30 mouse cellular contexts compared by ENCODE assay signal in genomic region chr3:69872661-69873327, GRCm38 (mm10). TPM values are rescaled to one million over a fixed set of nuclear protein-coding genes. Genes with fewer than 3 reads are reported as not detected.
DNase-seq lines count a peak whose midpoint lies in the region; ATAC-seq lines count a peak whose summit lies in the region.
"Had no signal": no experiment of that assay in that cellular context is flagged by ENCODE, and none has a peak within 500 bp of the region (broad histone marks: within the 10 kb centered on the region; RNA-seq: fewer than 3 reads in every experiment).

No protein-coding gene starts in this region.

- no peaks in the 10 kb centered on the region for H3K36me3 ChIP-seq in intestine, embryonic 15.5 days
- H3K36me3 ChIP-seq in stomach, embryonic 15.5 days, result no peaks in the 10 kb centered on the region
- no peaks in the 10 kb centered on the region for H3K36me3 ChIP-seq in neural tube, embryonic 15.5 days
- H3K36me3 ChIP-seq: embryonic facial prominence, embryonic 12.5 days; G1E; heart, embryonic 12.5 days; limb, embryonic 13.5 days; lung, embryonic 15.5 days; midbrain, embryonic 13.5 days; neural tube, embryonic 12.5 days had no signal

- H3K4me1 ChIP-seq in intestine, embryonic 15.5 days (replicated peaks), result no peaks in the 10 kb centered on the region
- no peaks in the 10 kb centered on the region for H3K4me1 ChIP-seq in stomach, embryonic 15.5 days
- no peaks in the 10 kb centered on the region for H3K4me1 ChIP-seq in neural tube, embryonic 15.5 days
- H3K4me1 ChIP-seq: embryonic facial prominence, embryonic 12.5 days; heart, embryonic 12.5 days; limb, embryonic 13.5 days; lung, embryonic 15.5 days; megakaryocyte, embryonic 14.5 days; midbrain, embryonic 13.5 days; neural tube, embryonic 12.5 days had no signal

- H3K27me3 ChIP-seq in intestine, embryonic 15.5 days (replicated peaks), result no peaks in the 10 kb centered on the region
- no peaks in the 10 kb centered on the region for H3K27me3 ChIP-seq in stomach, embryonic 15.5 days (replicated peaks)
- no peaks in the 10 kb centered on the region for H3K27me3 ChIP-seq in neural tube, embryonic 15.5 days (replicated peaks)
- H3K27me3 ChIP-seq: embryonic facial prominence, embryonic 12.5 days; limb, embryonic 13.5 days; lung, embryonic 15.5 days; megakaryocyte, embryonic 14.5 days; midbrain, embryonic 13.5 days; neural tube, embryonic 12.5 days had no signal

- WGBS in intestine, embryonic 15.5 days, result 62% methylated on average over 6 of the region's 6 CpGs
- 69% methylated on average over 6 of the region's 6 CpGs for WGBS in stomach, embryonic 15.5 days
- whole genome bisulfite sequencing in neural tube, embryonic 15.5 days, result 75% methylated on average over 6 of the region's 6 CpGs

- no peak overlapping the region for H3K27ac ChIP-seq in intestine, embryonic 15.5 days
- no peak overlapping the region for H3K27ac ChIP-seq in stomach, embryonic 15.5 days
- H3K27ac ChIP-seq in neural tube, embryonic 15.5 days (replicated peaks), result no peak overlapping the region
- H3K27ac ChIP-seq: embryonic facial prominence, embryonic 12.5 days; hindbrain, postnatal 0 days; kidney, postnatal 0 days; layer of hippocampus, adult 2 months; limb, embryonic 13.5 days; liver, embryonic 14.5 days; lung, embryonic 15.5 days; midbrain, embryonic 13.5 days; neural tube, embryonic 12.5 days had no signal

- no peaks in the 10 kb centered on the region for H3K9me3 ChIP-seq in intestine, embryonic 15.5 days
- H3K9me3 ChIP-seq in stomach, embryonic 15.5 days, result no peaks in the 10 kb centered on the region
- no peaks in the 10 kb centered on the region for H3K9me3 ChIP-seq in neural tube, embryonic 15.5 days (replicated peaks)
- H3K9me3 ChIP-seq: embryonic facial prominence, embryonic 12.5 days; G1E; heart, embryonic 12.5 days; limb, embryonic 13.5 days; lung, embryonic 15.5 days; midbrain, embryonic 13.5 days; neural tube, embryonic 12.5 days had no signal

- no peak for DNase-seq in frontal cortex, postnatal 10 days (ENCODE audit: low spot score in 2 of 2)
- DNase-seq in NIH3T3 (ENCODE audit: low read depth), result peak; percentile 11
- DNase-seq in adrenal gland, adult 8-10 months, result no peak
- DNase-seq: adrenal gland, postnatal 10 days; cerebellum, adult 9-10 months; gastrocnemius, postnatal 10 days; heart, adult 18-20 months; heart, postnatal 10 days; kidney, adult 18-20 months; lung, postnatal 36 days; thymus, postnatal 14 days had no signal

- H3K4me3 ChIP-seq in intestine, embryonic 15.5 days (replicated peaks), result no peak overlapping the region
- H3K4me3 ChIP-seq in stomach, embryonic 15.5 days (replicated peaks), result no peak overlapping the region
- H3K4me3 ChIP-seq in neural tube, embryonic 15.5 days (replicated peaks), result no peak overlapping the region
- H3K4me3 ChIP-seq: embryonic facial prominence, embryonic 12.5 days; heart, embryonic 12.5 days; layer of hippocampus, adult 2 months; limb, embryonic 13.5 days; lung, embryonic 15.5 days; megakaryocyte, embryonic 14.5 days; midbrain, embryonic 13.5 days; neural tube, embryonic 12.5 days had no signal

- H3K9ac ChIP-seq in intestine, embryonic 15.5 days, result no peak overlapping the region
- H3K9ac ChIP-seq in stomach, embryonic 15.5 days, result no peak overlapping the region
- no peak overlapping the region for H3K9ac ChIP-seq in neural tube, embryonic 15.5 days (replicated peaks)
- H3K9ac ChIP-seq: embryonic facial prominence, embryonic 12.5 days; heart, embryonic 12.5 days; limb, embryonic 13.5 days; liver, embryonic 14.5 days; lung, embryonic 15.5 days; midbrain, embryonic 13.5 days; neural tube, embryonic 12.5 days had no signal

- H3K4me2 ChIP-seq in intestine, embryonic 15.5 days (replicated peaks), result no peak overlapping the region
- no peak overlapping the region for H3K4me2 ChIP-seq in stomach, embryonic 15.5 days
- no peak overlapping the region for H3K4me2 ChIP-seq in neural tube, embryonic 15.5 days
- H3K4me2 ChIP-seq: embryonic facial prominence, embryonic 12.5 days; heart, embryonic 12.5 days; limb, embryonic 13.5 days; lung, embryonic 15.5 days; midbrain, embryonic 13.5 days; neural tube, embryonic 12.5 days had no signal

- 0 out of 2 replicates have a peak, but pooled peaks have one; percentile 15 for ATAC-seq in frontal cortex, adult (ENCODE audit: low TSS enrichment)
- ATAC-seq in intestine, embryonic 15.5 days, result peak; percentile 78
- peak; percentile 83 for ATAC-seq in stomach, embryonic 15.5 days (ENCODE audit: insufficient read depth, low FRiP score, low read depth)
- ATAC-seq in neural tube, embryonic 15.5 days (ENCODE audit: low FRiP score), result no peak
- ATAC-seq: hindbrain, postnatal 0 days; midbrain, embryonic 13.5 days had no signal

RNA-seq across cellular contexts. Expression of gene Sptssb, which starts 13.1 kb away (rescaled TPM):
- 8.9 and 10.1 TPM in 2 replicates for polyA plus RNA-seq in intestine, embryonic 15.5 days (2015; fragmentation: Nextera tagmentation; extraction: Ambion mirVana)
- polyA plus RNA-seq in stomach, embryonic 15.5 days (2015; fragmentation: Nextera tagmentation; extraction: Ambion mirVana), result 31.9 and 37.0 TPM in 2 replicates
- total RNA-seq in adrenal gland, adult 8-10 months (2022), result not detected
- polyA plus RNA-seq in neural tube, embryonic 15.5 days (2015; fragmentation: Nextera tagmentation; extraction: Ambion mirVana), result 1.8 and 12.7 TPM in 2 replicates
- total RNA-seq: adrenal gland, postnatal 10 days; G1E; gastrocnemius, postnatal 10 days; heart, adult 18-20 months; heart, postnatal 10 days had no signal
- polyA plus RNA-seq: forebrain, embryonic 11.5 days; G1E; hindbrain, embryonic 11.5 days; testis, adult 2 months had no signal
